Mouse (Mus musculus) C2C12 (cell line): ENCODE measurements around the gene Stk39.

ENCODE experiments used
- CEBPB ChIP-seq: IDR thresholded peaks from one replicate; pipeline ENCODE4 v1.6.1; 2011; ENCODE audit warnings: low read depth, mild to moderate bottlenecking, control low read depth, moderate library complexity
- CTCF ChIP-seq: IDR thresholded peaks from one replicate; pipeline ENCODE4 v1.5.1; 2011; ENCODE audit not compliant: control insufficient read depth, insufficient read depth, insufficient read length
- FOSL1 ChIP-seq: IDR thresholded peaks from one replicate; pipeline ENCODE4 v1.8.0; 2011; ENCODE audit warnings: mild to moderate bottlenecking, low read length; ENCODE audit not compliant: poor library complexity, insufficient read depth, severe bottlenecking
- MAX ChIP-seq: IDR thresholded peaks from one replicate; pipeline ENCODE4 v1.6.1; 2011; ENCODE audit warnings: mild to moderate bottlenecking, control low read depth
- MYOD1 ChIP-seq: IDR thresholded peaks from one replicate; pipeline ENCODE4 v1.6.1; 2011; ENCODE audit warnings: low read depth; ENCODE audit not compliant: control insufficient read depth, insufficient read length
- MYOG ChIP-seq: IDR thresholded peaks from one replicate; pipeline ENCODE4 v1.6.1; 2011; ENCODE audit not compliant: control insufficient read depth, insufficient read length; ENCODE audit errors: extremely low read depth
- USF1 ChIP-seq: IDR thresholded peaks from one replicate; pipeline ENCODE4 v1.6.1; 2011; ENCODE audit warnings: low read depth, mild to moderate bottlenecking, control low read depth, moderate library complexity

GRCm38 (mm10) chr2:68383964-68384363 is 88.1 kb downstream of the Stk39 start:
- TF ChIP-seq MAX, result no peak
- no peak for TF ChIP-seq CEBPB
- TF ChIP-seq CTCF, result no peak
- no peak for TF ChIP-seq MYOG
- TF ChIP-seq MYOD1, result no peak
- no peak for TF ChIP-seq FOSL1
- TF ChIP-seq USF1, result no peak
